Mouse (Mus musculus) small intestine, adult 2 months (tissue): ENCODE data around the gene Rbm20.

Source experiments
- CTCF ChIP-seq: fragments of 200-500 bp; IDR thresholded peaks from 2 replicates; pipeline ENCODE4 v1.5.1; 2012; ENCODE audit warnings: low read depth, mild to moderate bottlenecking, control low read depth, inconsistent platforms, low read length, moderate library complexity, mixed read lengths; ENCODE audit not compliant: insufficient replicate concordance, insufficient read length; ENCODE audit errors: extremely low read depth
- POLR2A ChIP-seq: fragments of 200-500 bp; IDR thresholded peaks from 2 replicates; pipeline ENCODE4 v1.6.1; 2012; ENCODE audit warnings: low read depth, mild to moderate bottlenecking, control low read depth, inconsistent platforms, low read length, moderate library complexity

DNA sequence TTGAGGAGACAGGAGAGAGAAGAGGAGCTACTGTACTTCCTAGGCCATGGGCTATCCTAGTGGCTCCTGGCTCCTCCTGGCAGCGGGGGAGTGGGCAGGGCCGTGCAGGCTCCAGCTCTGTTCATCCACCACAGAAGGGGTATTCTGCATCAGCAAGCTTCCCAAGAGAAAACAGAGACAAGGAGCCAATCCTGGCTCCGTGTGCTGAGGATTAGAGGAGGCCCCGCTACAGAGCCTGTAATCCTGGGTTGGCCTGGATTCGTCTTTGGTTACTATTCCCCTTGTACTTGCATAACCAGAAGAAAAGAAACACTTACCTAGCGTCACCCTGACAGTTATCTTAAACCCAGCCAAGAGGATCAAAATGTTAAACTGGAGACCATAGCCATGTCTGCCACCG is 112.5 kb downstream of the Rbm20 start:
- TF ChIP-seq CTCF, result no peak
- no peak for TF ChIP-seq POLR2A
